Mouse (Mus musculus) CD4-positive, CD25-positive, alpha-beta regulatory T cell (primary cell): Measurements from ENCODE around the gene Dscam. TPM values are rescaled to one million over a fixed set of nuclear protein-coding genes. Genes with fewer than 3 reads are reported as not detected.

Experiments
- polyA plus RNA-seq: library from polyadenylated mRNA; unstranded; fragments of 100-300 nt; shearing (Covaris generic); gene quantifications from one replicate; pipeline ENCODE4 v1.2.1, GENCODE M21; 2017

The Dscam gene
- polyA plus RNA-seq, result 1.7 TPM

GRCm38 (mm10) chr16:97170513-97171081 lies at the start of gene Dscam:
Gene Dscam, minus strand, starts transcription at chr16:97170752.

Other genes starting within 250 kb of the Dscam start
- 0.25 TPM for gene Bace2, start 186.0 kb upstream of the Dscam start, polyA plus RNA-seq